Mouse (Mus musculus): ENCODE data around the gene Twsg1. TPM values are rescaled to one million over a fixed set of nuclear protein-coding genes. Genes with fewer than 3 reads are reported as not detected.

Gene Twsg1
- polyA plus RNA-seq, 1 experiment = 18.8 TPM

GRCm38 (mm10) chr17:65961606-65962136 lies 10.6 kb upstream of the Twsg1 start:
- H3K79me3 ChIP-seq (ENCODE audit: low read depth) = no peaks in the 10 kb centered on the region
- TF ChIP-seq CTCF (IDR thresholded peaks at IDR 0.05; ENCODE audit: control insufficient read depth, insufficient read depth, insufficient read length) (no peak), MYOD1 (IDR thresholded peaks at IDR 0.05; ENCODE audit: control insufficient read depth, insufficient read length, low read depth) (peak; percentile 89), FOSL1 (IDR thresholded peaks at IDR 0.05; ENCODE audit: insufficient read depth, low read length, poor library complexity, severe bottlenecking) (peak; percentile 96)
- no peak overlapping the region for H3ac ChIP-seq (ENCODE audit: control insufficient read depth, insufficient read length, low read depth)
- no peaks in the 10 kb centered on the region for H3K27me3 ChIP-seq (ENCODE audit: control insufficient read depth, insufficient read depth, insufficient read length)
- no peaks in the 10 kb centered on the region for H3K36me3 ChIP-seq (ENCODE audit: control insufficient read depth, insufficient read depth)
- no peak overlapping the region for H3K4me3 ChIP-seq (ENCODE audit: insufficient read depth, poor library complexity, severe bottlenecking)
- H3K79me2 ChIP-seq (ENCODE audit: control insufficient read depth, insufficient read depth) = no peaks in the 10 kb centered on the region

DNA sequence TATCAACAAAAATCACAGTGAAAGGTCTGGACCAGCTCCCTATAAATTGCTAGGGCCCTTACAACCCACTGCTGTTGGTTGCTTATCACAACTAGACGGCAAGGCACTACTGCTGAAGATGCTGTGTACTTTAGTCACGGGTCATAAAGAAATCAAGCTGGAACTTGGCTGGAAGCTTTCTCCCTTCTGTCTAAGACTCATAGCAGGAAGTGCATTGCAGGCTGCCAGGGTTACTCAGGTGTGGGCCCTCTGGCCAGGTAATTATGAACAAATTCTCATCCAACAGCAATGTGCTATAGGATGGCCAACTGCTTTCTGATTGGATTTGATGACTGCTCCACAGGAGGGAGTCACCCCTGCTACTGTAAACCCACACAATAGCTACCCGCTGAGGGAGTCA lies 8.0 kb upstream of the Twsg1 start:
- Histone ChIP-seq H3K36me3 (ENCODE audit: control insufficient read depth, insufficient read depth) (no peaks in the 10 kb centered on the region), H3ac (ENCODE audit: control insufficient read depth, insufficient read length, low read depth) (no peak overlapping the region), H3K4me3 (ENCODE audit: insufficient read depth, poor library complexity, severe bottlenecking) (no peak overlapping the region), H3K27me3 (ENCODE audit: control insufficient read depth, insufficient read depth, insufficient read length) (no peaks in the 10 kb centered on the region), H3K79me3 (ENCODE audit: low read depth) (no peaks in the 10 kb centered on the region), H3K79me2 (ENCODE audit: control insufficient read depth, insufficient read depth) (no peaks in the 10 kb centered on the region)
- TF ChIP-seq MYOD1 (IDR thresholded peaks at IDR 0.05; ENCODE audit: control insufficient read depth, insufficient read length, low read depth) = no peak
- no peak for TF ChIP-seq MYOG (IDR thresholded peaks at IDR 0.05; ENCODE audit: control insufficient read depth, extremely low read depth, insufficient read length)
- TF ChIP-seq USF1 (IDR thresholded peaks at IDR 0.05; ENCODE audit: low read depth) = no peak
- no peak for TF ChIP-seq MAX (IDR thresholded peaks at IDR 0.05)
- no peak for TF ChIP-seq CEBPB (IDR thresholded peaks at IDR 0.05; ENCODE audit: low read depth)
- no peak for TF ChIP-seq CTCF (IDR thresholded peaks at IDR 0.05; ENCODE audit: control insufficient read depth, insufficient read depth, insufficient read length)
- TF ChIP-seq FOSL1 (IDR thresholded peaks at IDR 0.05; ENCODE audit: insufficient read depth, low read length, poor library complexity, severe bottlenecking) = no peak

- no peaks in the 10 kb centered on the region for H3K27me3 ChIP-seq (ENCODE audit: control insufficient read depth, insufficient read depth, insufficient read length)
- H3K4me3 ChIP-seq (ENCODE audit: insufficient read depth, poor library complexity, severe bottlenecking) = no peak overlapping the region
- no peak for TF ChIP-seq MAX (IDR thresholded peaks at IDR 0.05)
- no peak for TF ChIP-seq CTCF (IDR thresholded peaks at IDR 0.05; ENCODE audit: control insufficient read depth, insufficient read depth, insufficient read length)
- TF ChIP-seq MYOD1 (IDR thresholded peaks at IDR 0.05; ENCODE audit: control insufficient read depth, insufficient read length, low read depth) = no peak
- no peak for TF ChIP-seq USF1 (IDR thresholded peaks at IDR 0.05; ENCODE audit: low read depth)
- no peak for TF ChIP-seq FOSL1 (IDR thresholded peaks at IDR 0.05; ENCODE audit: insufficient read depth, low read length, poor library complexity, severe bottlenecking)
- no peak for TF ChIP-seq MYOG (IDR thresholded peaks at IDR 0.05; ENCODE audit: control insufficient read depth, extremely low read depth, insufficient read length)
- no peak for TF ChIP-seq CEBPB (IDR thresholded peaks at IDR 0.05; ENCODE audit: low read depth)
- no peak overlapping the region for H3ac ChIP-seq (ENCODE audit: control insufficient read depth, insufficient read length, low read depth)
- H3K79me2 ChIP-seq (ENCODE audit: control insufficient read depth, insufficient read depth) = no peaks in the 10 kb centered on the region
- no peaks in the 10 kb centered on the region for H3K79me3 ChIP-seq (ENCODE audit: low read depth)
- no peaks in the 10 kb centered on the region for H3K36me3 ChIP-seq (ENCODE audit: control insufficient read depth, insufficient read depth)
These were observed 7.3 kb upstream of the Twsg1 start for GRCm38 (mm10) chr17:65958366-65958765.

- Histone ChIP-seq H3K27me3 (ENCODE audit: control insufficient read depth, insufficient read depth, insufficient read length) (no peaks in the 10 kb centered on the region), H3K79me2 (ENCODE audit: control insufficient read depth, insufficient read depth) (no peaks in the 10 kb centered on the region), H3K4me3 (ENCODE audit: insufficient read depth, poor library complexity, severe bottlenecking) (no peak overlapping the region), H3K36me3 (ENCODE audit: control insufficient read depth, insufficient read depth) (no peaks in the 10 kb centered on the region), H3K79me3 (ENCODE audit: low read depth) (no peaks in the 10 kb centered on the region), H3ac (ENCODE audit: control insufficient read depth, insufficient read length, low read depth) (no peak overlapping the region)
- no peak for TF ChIP-seq MAX (IDR thresholded peaks at IDR 0.05)
- TF ChIP-seq FOSL1 (IDR thresholded peaks at IDR 0.05; ENCODE audit: insufficient read depth, low read length, poor library complexity, severe bottlenecking) = no peak
These were observed 6.8 kb upstream of the Twsg1 start for GRCm38 (mm10) chr17:65957782-65958325.

DNA sequence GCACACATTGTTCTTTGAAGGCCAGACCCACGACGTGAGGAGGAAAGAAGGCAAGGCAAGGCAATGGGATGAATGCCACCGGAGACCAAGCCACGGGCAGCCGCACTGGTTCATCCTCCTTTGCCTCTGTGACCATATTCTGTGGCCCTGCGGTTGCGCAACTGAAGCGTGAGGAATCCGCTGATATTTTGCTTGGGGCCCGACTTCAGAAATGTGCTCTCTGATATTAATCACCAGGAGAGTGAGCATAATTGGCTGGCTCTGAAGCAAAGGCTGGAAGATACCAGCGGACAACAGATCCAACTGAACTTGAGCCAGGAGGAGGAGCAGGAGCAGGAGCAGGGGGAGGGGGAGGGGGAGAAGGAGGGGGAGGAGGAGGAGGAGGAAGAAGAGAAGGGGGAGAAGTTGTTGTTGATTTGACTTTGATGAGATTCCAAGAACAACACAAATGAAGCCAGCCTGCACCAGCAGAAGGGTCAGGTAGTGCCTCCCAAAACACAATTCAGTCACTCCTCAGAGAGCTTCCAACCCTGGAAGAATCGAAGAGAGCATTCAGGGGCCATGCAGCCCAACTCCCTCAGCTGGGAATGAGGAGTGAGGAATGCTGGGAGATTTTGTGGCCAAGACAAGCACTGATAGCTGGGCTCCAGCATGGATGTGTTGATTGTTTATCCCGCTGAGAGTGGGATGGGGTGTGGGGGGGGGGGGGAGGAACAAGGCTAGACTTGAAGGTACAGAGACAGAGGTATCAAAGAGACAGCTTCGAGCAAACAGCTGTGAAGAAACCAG lies 6.2 kb upstream of the Twsg1 start:
- H3K79me2 ChIP-seq (ENCODE audit: control insufficient read depth, insufficient read depth) = no peaks in the 10 kb centered on the region
- H3K4me3 ChIP-seq (ENCODE audit: insufficient read depth, poor library complexity, severe bottlenecking) = no peak overlapping the region
- H3K79me3 ChIP-seq (ENCODE audit: low read depth) = no peaks in the 10 kb centered on the region
- peak; percentile 76 for TF ChIP-seq CEBPB (IDR thresholded peaks at IDR 0.05; ENCODE audit: low read depth)
- TF ChIP-seq FOSL1 (IDR thresholded peaks at IDR 0.05; ENCODE audit: insufficient read depth, low read length, poor library complexity, severe bottlenecking) = no peak
- no peaks in the 10 kb centered on the region for H3K36me3 ChIP-seq (ENCODE audit: control insufficient read depth, insufficient read depth)
- H3K27me3 ChIP-seq (ENCODE audit: control insufficient read depth, insufficient read depth, insufficient read length) = no peaks in the 10 kb centered on the region
- H3ac ChIP-seq (ENCODE audit: control insufficient read depth, insufficient read length, low read depth) = no peak overlapping the region

DNA sequence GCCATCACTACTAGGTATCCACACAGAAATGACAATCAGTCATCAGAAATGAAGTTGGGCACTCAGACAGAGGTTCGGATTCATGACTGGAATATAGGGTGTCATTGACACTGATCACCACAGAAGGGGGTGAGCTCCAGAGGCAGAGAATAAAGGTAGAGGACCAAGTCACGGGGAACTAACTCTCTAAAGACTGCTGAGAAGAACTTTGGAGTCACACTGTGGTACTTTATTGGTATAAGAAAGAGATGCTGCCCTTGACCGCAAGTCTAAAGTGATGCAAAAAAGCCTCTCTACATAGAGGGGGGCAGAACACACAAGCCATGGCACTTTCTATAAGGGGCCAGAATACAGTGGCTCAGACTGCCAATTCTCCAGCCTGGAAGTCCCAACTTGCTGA lies 5.1 kb upstream of the Twsg1 start:
- Histone ChIP-seq H3K36me3 (ENCODE audit: control insufficient read depth, insufficient read depth) (no peaks in the 10 kb centered on the region), H3K79me2 (ENCODE audit: control insufficient read depth, insufficient read depth) (no peaks in the 10 kb centered on the region), H3K79me3 (ENCODE audit: low read depth) (no peaks in the 10 kb centered on the region), H3K27me3 (ENCODE audit: control insufficient read depth, insufficient read depth, insufficient read length) (no peaks in the 10 kb centered on the region), H3ac (ENCODE audit: control insufficient read depth, insufficient read length, low read depth) (no peak overlapping the region), H3K4me3 (ENCODE audit: insufficient read depth, poor library complexity, severe bottlenecking) (no peak overlapping the region)
- TF ChIP-seq FOSL1 (IDR thresholded peaks at IDR 0.05; ENCODE audit: insufficient read depth, low read length, poor library complexity, severe bottlenecking) = no peak
- TF ChIP-seq CEBPB (IDR thresholded peaks at IDR 0.05; ENCODE audit: low read depth) = no peak
- TF ChIP-seq MAX (IDR thresholded peaks at IDR 0.05) = no peak
- no peak for TF ChIP-seq MYOD1 (IDR thresholded peaks at IDR 0.05; ENCODE audit: control insufficient read depth, insufficient read length, low read depth)
- TF ChIP-seq USF1 (IDR thresholded peaks at IDR 0.05; ENCODE audit: low read depth) = no peak
- TF ChIP-seq MYOG (IDR thresholded peaks at IDR 0.05; ENCODE audit: control insufficient read depth, extremely low read depth, insufficient read length) = no peak
- TF ChIP-seq CTCF (IDR thresholded peaks at IDR 0.05; ENCODE audit: control insufficient read depth, insufficient read depth, insufficient read length) = no peak

All from C2C12 (cell line).